Mouse (Mus musculus) lung, embryonic 15.5 days (tissue): ENCODE measurements around the gene Stab2. TPM values are rescaled to one million over a fixed set of nuclear protein-coding genes. Genes with fewer than 3 reads are reported as not detected.

Source experiments
- ATAC-seq: fragments of 200-750 bp; cut with Nextera tagmentation; 2 replicates; pipeline ENCODE4 v1.8.0; 2017; ENCODE audit warnings: moderate number of reproducible peaks, borderline replicate concordance; ENCODE audit not compliant: low FRiP score, low TSS enrichment; ENCODE audit errors: extremely low read depth
- H3K27ac ChIP-seq: fragments of 300-500 bp; sonication (generic); 2 replicates; pipeline ENCODE4 v1.5.1; 2015; ENCODE audit warnings: moderate library complexity, mild to moderate bottlenecking, inconsistent platforms
- H3K27me3 ChIP-seq: fragments of 300-500 bp; sonication (generic); 2 replicates; pipeline ENCODE4 v1.6.1; 2015; ENCODE audit warnings: inconsistent platforms
- H3K36me3 ChIP-seq: fragments of 300-500 bp; sonication (generic); 2 replicates; pipeline ENCODE4 v1.6.1; 2015; ENCODE audit warnings: inconsistent platforms
- H3K4me1 ChIP-seq: fragments of 300-500 bp; sonication (generic); 2 replicates; pipeline ENCODE4 v1.6.1; 2015; ENCODE audit warnings: inconsistent platforms
- H3K4me2 ChIP-seq: fragments of 300-500 bp; sonication (generic); 2 replicates; pipeline ENCODE4 v1.6.1; 2015; ENCODE audit warnings: inconsistent platforms, mild to moderate bottlenecking, moderate library complexity
- H3K4me3 ChIP-seq: fragments of 300-500 bp; sonication (generic); 2 replicates; pipeline ENCODE4 v1.5.1; 2015; ENCODE audit warnings: mild to moderate bottlenecking, inconsistent platforms
- H3K9ac ChIP-seq: fragments of 300-500 bp; sonication (generic); 2 replicates; pipeline ENCODE4 v1.6.1; 2015; ENCODE audit warnings: inconsistent platforms
- H3K9me3 ChIP-seq: fragments of 300-500 bp; sonication (generic); 2 replicates; pipeline ENCODE4 v1.6.1; 2016; ENCODE audit warnings: inconsistent platforms
- WGBS: fragments of 180-500 bp; shearing (Covaris S2); methylation state at CpG from one replicate; pipeline ENCODE4 v1.1.7; 2015; 5-methylcytosine and 5-hydroxymethylcytosine counted together
- polyA plus RNA-seq: library from polyadenylated mRNA; unstranded; fragments of >200 nt; fragmentation: Nextera tagmentation; extraction: Ambion mirVana; gene quantifications from 2 replicates; pipeline ENCODE4 v1.2.1, GENCODE M21; 2015

Gene Stab2
- polyA plus RNA-seq, 1 experiment from 2014 or later: 6.2 TPM

DNA sequence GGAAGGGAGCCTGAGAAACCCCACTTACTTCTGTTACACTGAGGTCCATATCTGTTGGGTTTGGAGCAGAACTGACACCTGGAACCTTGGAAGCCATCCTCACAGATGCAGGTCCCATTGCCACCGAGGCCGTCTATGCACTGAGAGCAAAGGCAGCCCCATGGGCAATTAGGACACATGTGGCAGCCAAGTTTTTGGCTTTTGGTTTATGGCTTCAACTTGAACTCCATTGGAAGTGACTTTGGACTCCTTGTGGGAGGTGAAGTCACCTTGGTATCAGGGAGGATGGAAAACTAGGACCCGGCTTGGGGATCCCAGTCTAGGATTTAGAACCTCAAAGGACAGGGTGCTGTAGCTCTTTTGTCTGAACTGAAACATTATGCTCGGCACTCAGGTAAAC is 67.2 kb downstream of the Stab2 start:
- Histone ChIP-seq H3K9me3 (no peaks in the 10 kb centered on the region), H3K4me3 (no peak overlapping the region), H3K36me3 (no peaks in the 10 kb centered on the region), H3K4me1 (no peaks in the 10 kb centered on the region), H3K4me2 (no peak overlapping the region), H3K27ac (no peak overlapping the region), H3K27me3 (no peaks in the 10 kb centered on the region), H3K9ac (no peak overlapping the region)
- 85% methylated on average over 4 of the region's 4 CpGs for WGBS
- ATAC-seq: no peak

GRCm38 (mm10) chr10:86934376-86934775 is 73.4 kb downstream of the Stab2 start:
- ATAC-seq: no peak
- Histone ChIP-seq H3K4me1 (no peaks in the 10 kb centered on the region), H3K27ac (0 out of 2 replicates have a peak overlapping the region, but pooled peaks have one; percentile 16), H3K9me3 (no peaks in the 10 kb centered on the region), H3K4me3 (no peak overlapping the region), H3K27me3 (no peaks in the 10 kb centered on the region), H3K9ac (no peak overlapping the region), H3K36me3 (no peaks in the 10 kb centered on the region), H3K4me2 (no peak overlapping the region)
- 47% methylated on average over 6 of the region's 6 CpGs for WGBS

- Histone ChIP-seq H3K4me1 (no peaks in the 10 kb centered on the region), H3K4me2 (no peak overlapping the region), H3K4me3 (no peak overlapping the region), H3K9ac (no peak overlapping the region), H3K27ac (0 out of 2 replicates have a peak overlapping the region, but pooled peaks have one; percentile 16), H3K27me3 (no peaks in the 10 kb centered on the region), H3K9me3 (no peaks in the 10 kb centered on the region), H3K36me3 (no peaks in the 10 kb centered on the region)
- peak; percentile 45; the same call in 1 of the 2 replicates for ATAC-seq
- WGBS: 14% methylated on average over 3 of the region's 3 CpGs
Measured at GRCm38 (mm10) chr10:86933906-86934305, 73.9 kb downstream of the Stab2 start.

- Histone ChIP-seq H3K9me3 (no peaks in the 10 kb centered on the region), H3K36me3 (no peaks in the 10 kb centered on the region), H3K9ac (no peak overlapping the region), H3K4me1 (no peaks in the 10 kb centered on the region), H3K4me3 (no peak overlapping the region), H3K4me2 (no peak overlapping the region), H3K27me3 (no peaks in the 10 kb centered on the region), H3K27ac (no peak overlapping the region)
- ATAC-seq: peak; percentile 69; the same call in 1 of the 2 replicates
- WGBS: 38% methylated on average over 9 of the region's 9 CpGs
Measured at GRCm38 (mm10) chr10:86933180-86933695, 74.6 kb downstream of the Stab2 start.

DNA sequence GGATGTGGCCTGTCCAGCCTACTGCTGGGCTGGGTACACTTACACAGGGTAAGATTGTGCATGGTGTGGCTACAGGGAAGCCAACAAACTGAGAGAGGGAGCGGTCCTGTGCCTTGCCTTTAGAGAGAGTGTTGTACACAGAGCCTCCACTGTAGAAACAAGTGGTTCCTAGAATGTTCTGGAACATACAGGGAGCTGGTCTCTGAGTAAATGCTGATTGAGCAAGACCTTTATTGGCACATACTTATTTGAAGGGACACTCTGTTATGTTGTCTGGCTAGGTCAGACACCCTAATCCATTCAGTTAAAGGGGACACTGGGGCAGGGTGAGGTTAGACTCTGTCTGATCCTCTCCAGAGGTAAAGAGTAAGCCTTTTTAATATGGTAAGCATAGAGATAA is 84.2 kb downstream of the Stab2 start:
- H3K4me3 ChIP-seq: no peak overlapping the region
- H3K4me2 ChIP-seq: no peak overlapping the region
- H3K27me3 ChIP-seq: no peaks in the 10 kb centered on the region
- no peaks in the 10 kb centered on the region for H3K36me3 ChIP-seq
- no peaks in the 10 kb centered on the region for H3K4me1 ChIP-seq
- no peaks in the 10 kb centered on the region for H3K9me3 ChIP-seq
- ATAC-seq: no peak; the same call in 1 of the 2 replicates
- no peak overlapping the region for H3K9ac ChIP-seq
- H3K27ac ChIP-seq: no peak overlapping the region
- WGBS: 81% methylated on average over 1 of the region's 1 CpGs

GRCm38 (mm10) chr10:86915595-86915994 is 92.2 kb downstream of the Stab2 start:
- H3K4me3 ChIP-seq: no peak overlapping the region
- no peak overlapping the region for H3K27ac ChIP-seq
- no peaks in the 10 kb centered on the region for H3K9me3 ChIP-seq
- no peaks in the 10 kb centered on the region for H3K36me3 ChIP-seq
- no peak overlapping the region for H3K4me2 ChIP-seq
- no peak for ATAC-seq
- H3K4me1 ChIP-seq: no peaks in the 10 kb centered on the region
- no peak overlapping the region for H3K9ac ChIP-seq
- no peaks in the 10 kb centered on the region for H3K27me3 ChIP-seq

- Histone ChIP-seq H3K27me3 (no peaks in the 10 kb centered on the region), H3K9me3 (no peaks in the 10 kb centered on the region), H3K9ac (no peak overlapping the region), H3K36me3 (no peaks in the 10 kb centered on the region), H3K4me2 (no peak overlapping the region), H3K4me1 (no peaks in the 10 kb centered on the region), H3K27ac (no peak overlapping the region), H3K4me3 (no peak overlapping the region)
- 88% methylated on average over 18 of the region's 18 CpGs for WGBS
- no peak for ATAC-seq
Measured at GRCm38 (mm10) chr10:86908562-86908961, 99.3 kb downstream of the Stab2 start.

- Histone ChIP-seq H3K36me3 (no peaks in the 10 kb centered on the region), H3K4me2 (no peak overlapping the region), H3K9ac (no peak overlapping the region), H3K4me1 (no peaks in the 10 kb centered on the region), H3K27me3 (no peaks in the 10 kb centered on the region), H3K27ac (no peak overlapping the region), H3K9me3 (no peaks in the 10 kb centered on the region), H3K4me3 (no peak overlapping the region)
- 76% methylated on average over 6 of the region's 6 CpGs for WGBS
- no peak for ATAC-seq
Measured at GRCm38 (mm10) chr10:86907043-86907442, 100.8 kb downstream of the Stab2 start.

DNA sequence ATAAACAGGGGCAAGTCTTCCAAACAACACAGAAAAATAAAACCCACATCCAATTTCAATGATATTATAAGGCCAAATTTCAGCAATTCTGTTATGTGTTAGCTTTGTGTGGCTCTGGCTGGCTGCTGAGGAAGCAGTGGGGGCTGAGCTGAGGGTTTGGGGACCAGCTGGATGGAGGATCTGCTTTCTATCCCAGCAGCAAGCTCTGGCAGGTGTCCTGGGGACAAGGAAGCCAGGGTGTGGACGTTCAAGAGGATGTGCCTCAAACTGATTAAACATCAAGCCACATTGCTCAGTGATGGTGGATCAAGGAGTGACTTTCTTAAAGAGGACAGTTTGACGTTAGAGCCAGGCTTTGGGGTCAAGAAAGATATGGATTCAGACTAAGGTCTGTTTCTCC is 112.3 kb downstream of the Stab2 start:
- Histone ChIP-seq H3K4me2 (no peak overlapping the region), H3K27ac (no peak overlapping the region), H3K9ac (no peak overlapping the region), H3K4me1 (no peaks in the 10 kb centered on the region), H3K27me3 (no peaks in the 10 kb centered on the region), H3K4me3 (no peak overlapping the region), H3K9me3 (no peaks in the 10 kb centered on the region), H3K36me3 (no peaks in the 10 kb centered on the region)
- ATAC-seq: no peak
- WGBS: 41% methylated on average over 2 of the region's 2 CpGs

GRCm38 (mm10) chr10:86891066-86891465 is 116.8 kb downstream of the Stab2 start:
- ATAC-seq: no peak
- 90% methylated on average over 1 of the region's 1 CpGs for WGBS
- H3K9me3 ChIP-seq: no peaks in the 10 kb centered on the region

GRCm38 (mm10) chr10:86890166-86890930 is 117.5 kb downstream of the Stab2 start:
- H3K9ac ChIP-seq: no peak overlapping the region
- no peak overlapping the region for H3K4me3 ChIP-seq
- no peaks in the 10 kb centered on the region for H3K4me1 ChIP-seq
- no peak overlapping the region for H3K27ac ChIP-seq
- no peak for ATAC-seq
- no peaks in the 10 kb centered on the region for H3K36me3 ChIP-seq
- 87% methylated on average over 14 of the region's 14 CpGs for WGBS
- H3K9me3 ChIP-seq: no peaks in the 10 kb centered on the region
- no peak overlapping the region for H3K4me2 ChIP-seq
- no peaks in the 10 kb centered on the region for H3K27me3 ChIP-seq

More at GRCm38 (mm10) chr10:86891066-86891465, 116.8 kb downstream of the Stab2 start:
- Histone ChIP-seq H3K4me2 (no peak overlapping the region), H3K4me3 (no peak overlapping the region), H3K4me1 (no peaks in the 10 kb centered on the region), H3K9ac (no peak overlapping the region), H3K36me3 (no peaks in the 10 kb centered on the region), H3K27me3 (no peaks in the 10 kb centered on the region), H3K27ac (no peak overlapping the region)

- no peak for ATAC-seq
- Histone ChIP-seq H3K4me1 (no peaks in the 10 kb centered on the region), H3K4me2 (no peak overlapping the region), H3K9me3 (no peaks in the 10 kb centered on the region), H3K9ac (no peak overlapping the region), H3K27ac (no peak overlapping the region), H3K4me3 (no peak overlapping the region), H3K36me3 (no peaks in the 10 kb centered on the region), H3K27me3 (no peaks in the 10 kb centered on the region)
Measured at GRCm38 (mm10) chr10:86889440-86889839, 118.4 kb downstream of the Stab2 start.
